Mouse (Mus musculus) adrenal gland (tissue): ENCODE measurements around the gene Tcam1.

Source experiments
- intact Hi-C: fragments of 180-260 bp; cut with DNase I; formaldehyde crosslinking; loops from one replicate; pipeline ENCODE4 v1.15.1; 2025

Tcam1 gene

GRCm38 (mm10) chr11:106314333-106314812, 37.9 kb downstream of the Tcam1 start, which contains the start of gene Cd79b:
Gene Cd79b, minus strand, starts transcription at chr11:106314762.
- intact Hi-C loops = no loop called here

- intact Hi-C loops = no loop called here
Measured at GRCm38 (mm10) chr11:106316416-106316815, 39.9 kb downstream of the Tcam1 start.

GRCm38 (mm10) chr11:106317801-106318200, 41.3 kb downstream of the Tcam1 start:
- intact Hi-C loops = no loop called here

- intact Hi-C loops = no loop called here
Measured at GRCm38 (mm10) chr11:106318406-106319366, 42.2 kb downstream of the Tcam1 start.

GRCm38 (mm10) chr11:106324858-106325257, 48.4 kb downstream of the Tcam1 start:
- intact Hi-C loops = loop anchor here (5.0 kb wide), 1 partner anchor 37 kb away; no protein-coding TSS in a partner anchor

GRCm38 (mm10) chr11:106325566-106326206, 49.2 kb downstream of the Tcam1 start:
- intact Hi-C loops = loop anchor here (5.0 kb wide), 1 partner anchor 37 kb away; no protein-coding TSS in a partner anchor

GRCm38 (mm10) chr11:106326475-106326874, 50.0 kb downstream of the Tcam1 start:
- intact Hi-C loops = loop anchor here (5.0 kb wide), 1 partner anchor 36 kb away; no protein-coding TSS in a partner anchor

GRCm38 (mm10) chr11:106328521-106328920, 52.0 kb downstream of the Tcam1 start:
- intact Hi-C loops = loop anchor here (5.0 kb wide), 1 partner anchor 34 kb away; no protein-coding TSS in a partner anchor

- intact Hi-C loops = loop anchor here (5.0 kb wide), 1 partner anchor 33 kb away; no protein-coding TSS in a partner anchor
Measured at GRCm38 (mm10) chr11:106329128-106329527, 52.7 kb downstream of the Tcam1 start.

- intact Hi-C loops = loop anchor here (5.0 kb wide), 1 partner anchor 33 kb away; no protein-coding TSS in a partner anchor
Measured at GRCm38 (mm10) chr11:106329682-106330081, 53.2 kb downstream of the Tcam1 start.

- intact Hi-C loops = no loop called here
Measured at GRCm38 (mm10) chr11:106332458-106332857, 56.0 kb downstream of the Tcam1 start.

- intact Hi-C loops = no loop called here
Measured at GRCm38 (mm10) chr11:106334066-106334465, 57.6 kb downstream of the Tcam1 start.

GRCm38 (mm10) chr11:106338029-106338428, 61.6 kb downstream of the Tcam1 start:
- intact Hi-C loops = no loop called here
